Mouse (Mus musculus): ENCODE measurements around the gene Kcna7.

DNA sequence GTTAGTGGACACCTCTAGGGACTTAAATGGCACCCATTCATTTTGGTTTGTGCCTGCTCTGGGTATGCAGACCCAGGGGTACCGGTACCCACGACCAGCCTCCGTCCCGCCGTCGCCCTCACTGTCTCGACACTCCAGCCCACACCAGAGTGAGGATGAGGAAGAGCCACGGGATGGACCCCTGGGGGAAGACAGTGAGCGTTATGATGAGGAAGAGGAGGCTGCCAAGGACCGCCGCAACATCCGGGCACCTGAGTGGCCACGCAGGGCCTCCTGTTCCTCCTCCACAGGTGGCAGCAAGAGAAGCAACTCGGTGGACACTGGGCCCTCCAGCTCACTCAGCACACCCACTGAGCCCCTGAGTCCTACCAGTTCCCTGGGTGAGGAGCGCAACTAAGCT lies 49.5 kb downstream of the Kcna7 start:
- no peak for TF ChIP-seq CTCF (IDR thresholded peaks at IDR 0.05; ENCODE audit: borderline replicate concordance, extremely low read depth, insufficient read depth, insufficient read length)
- TF ChIP-seq POLR2A (IDR thresholded peaks at IDR 0.05; ENCODE audit: borderline replicate concordance, extremely low read depth, insufficient read depth, insufficient read length, poor library complexity, severe bottlenecking), result no peak
